In genomic region chr10:120564859-120565258, GRCm38 (mm10) we compare ENCODE assay signal across 13 mouse cellular contexts.
DNase-seq lines count a peak whose midpoint lies in the region; ATAC-seq and TF ChIP-seq lines count a peak whose summit lies in the region.
"Had no signal": no experiment of that assay in that cellular context is flagged by ENCODE, and none has a peak within 500 bp of the region (broad histone marks: within the 10 kb centered on the region; RNA-seq: fewer than 3 reads in every experiment).

No protein-coding gene starts in this region.

- no peak overlapping the region for H3K27ac ChIP-seq in heart, embryonic 12.5 days (ENCODE audit: poor library complexity, severe bottlenecking)
- H3K27ac ChIP-seq in forebrain, postnatal 0 days (ENCODE audit: low read depth, low read length), result no peak overlapping the region
- H3K27ac ChIP-seq in midbrain, embryonic 12.5 days (replicated peaks), result no peak overlapping the region

- H3K9me3 ChIP-seq in heart, embryonic 12.5 days (replicated peaks), result peaks cover 7% of the 10 kb centered on the region
- H3K9me3 ChIP-seq in G1E (replicated peaks), result peaks cover 44% of the 10 kb centered on the region
- H3K9me3 ChIP-seq in forebrain, postnatal 0 days (ENCODE audit: low read length), result no peaks in the 10 kb centered on the region
- H3K9me3 ChIP-seq in midbrain, embryonic 12.5 days, result 0 out of 2 replicates have a peak, but pooled peaks cover 3% of the 10 kb centered on the region

- no peak for DNase-seq in heart, postnatal 25 days (ENCODE audit: low spot score)
- DNase-seq in G1E (ENCODE audit: low spot score), result no peak
- no peak for DNase-seq in forebrain, postnatal 0 days
- no peak for DNase-seq in cerebellum, postnatal 14 days
- DNase-seq in right cerebral cortex, postnatal 10 days (ENCODE audit: low spot score in 2 of 2), result no peak
- no peak for DNase-seq in thymus, postnatal 10 days (ENCODE audit: low spot score in 2 of 2)
- DNase-seq: cerebellum, postnatal 10 days; kidney, adult 18-20 months; lung, postnatal 36 days; thymus, adult 18-20 months had no signal

- no peaks in the 10 kb centered on the region for H3K36me3 ChIP-seq in heart, embryonic 12.5 days
- no peaks in the 10 kb centered on the region for H3K36me3 ChIP-seq in G1E (replicated peaks)
- H3K36me3 ChIP-seq in forebrain, postnatal 0 days (ENCODE audit: insufficient read depth), result no peaks in the 10 kb centered on the region
- H3K36me3 ChIP-seq in midbrain, embryonic 12.5 days, result no peaks in the 10 kb centered on the region

- intact Hi-C loops in heart, postnatal 25 days (cut with DNase I), result no loop called here

- 24% methylated on average over 14 of the region's 14 CpGs for WGBS in heart, embryonic 12.5 days
- WGBS in forebrain, postnatal 0 days, result 19% methylated on average over 14 of the region's 14 CpGs
- 14% methylated on average over 14 of the region's 14 CpGs for WGBS in midbrain, embryonic 12.5 days

- ATAC-seq in heart, embryonic 12.5 days (ENCODE audit: insufficient number of reproducible peaks, low FRiP score), result no peak
- ATAC-seq in G1E (ENCODE audit: extremely low read depth, insufficient number of reproducible peaks, low FRiP score, poor library complexity, severe bottlenecking), result peak; percentile 17; the same call in 1 of the 2 replicates
- ATAC-seq in forebrain, postnatal 0 days, result no peak
- 0 out of 2 replicates have a peak, but pooled peaks have one; percentile 4 for ATAC-seq in midbrain, embryonic 12.5 days (ENCODE audit: low FRiP score, low read depth)
- ATAC-seq: Patski had no signal

- peaks cover 13% of the 10 kb centered on the region for H3K4me1 ChIP-seq in heart, embryonic 12.5 days (replicated peaks)
- H3K4me1 ChIP-seq in G1E (ENCODE audit: insufficient read depth, low read depth, low read length), result no peaks in the 10 kb centered on the region
- H3K4me1 ChIP-seq in forebrain, postnatal 0 days (ENCODE audit: insufficient read depth), result no peaks in the 10 kb centered on the region
- peaks cover 8% of the 10 kb centered on the region; the same call in 1 of the 2 replicates for H3K4me1 ChIP-seq in midbrain, embryonic 12.5 days

- H3K9ac ChIP-seq in heart, embryonic 12.5 days, result peak overlapping the region; percentile 30; the same call in 1 of the 2 replicates
- no peak overlapping the region for H3K9ac ChIP-seq in forebrain, postnatal 0 days
- no peak overlapping the region for H3K9ac ChIP-seq in midbrain, embryonic 12.5 days (replicated peaks)

- TF ChIP-seq CTCF in G1E (IDR thresholded peaks at IDR 0.05; ENCODE audit: low read depth, low read length), result no peak
- no peak for TF ChIP-seq CTCF in forebrain, postnatal 0 days (IDR thresholded peaks at IDR 0.05; ENCODE audit: low read depth)

- peak overlapping the region; percentile 55 for H3K4me2 ChIP-seq in heart, embryonic 12.5 days
- H3K4me2 ChIP-seq in forebrain, postnatal 0 days (ENCODE audit: low read depth), result peak overlapping the region; percentile 32
- peak overlapping the region; percentile 39 for H3K4me2 ChIP-seq in midbrain, embryonic 12.5 days (replicated peaks)

- H3K4me3 ChIP-seq in heart, embryonic 12.5 days, result peak overlapping the region; percentile 7
- H3K4me3 ChIP-seq in G1E (ENCODE audit: low read depth, low read length), result no peak overlapping the region
- no peak overlapping the region for H3K4me3 ChIP-seq in forebrain, postnatal 0 days (ENCODE audit: low read depth, low read length)
- no peak overlapping the region for H3K4me3 ChIP-seq in midbrain, embryonic 12.5 days

- no peaks in the 10 kb centered on the region for H3K27me3 ChIP-seq in heart, embryonic 12.5 days (replicated peaks)
- H3K27me3 ChIP-seq in G1E (ENCODE audit: insufficient read depth, low read length), result no peaks in the 10 kb centered on the region
- H3K27me3 ChIP-seq in forebrain, postnatal 0 days (ENCODE audit: insufficient read depth, low read length), result no peaks in the 10 kb centered on the region; the same call in 1 of the 2 replicates
- H3K27me3 ChIP-seq in midbrain, embryonic 12.5 days, result peaks cover 12% of the 10 kb centered on the region
- H3K27me3 ChIP-seq: Patski had no signal

Comparison
In these comparisons a context has a peak if more than half of its experiments do, and no peak if none do; other contexts are left out.
1. ATAC-seq: peak in G1E (single experiment) and midbrain, embryonic 12.5 days (single experiment); none in heart, embryonic 12.5 days (single experiment) and forebrain, postnatal 0 days (single experiment).
2. Peak in every context shown above with its lines, with median percentiles within 50 percentile points of each other: H3K4me2 ChIP-seq.